Mouse (Mus musculus): Measurements from ENCODE around the gene Setd3.

The Setd3 gene

GRCm38 (mm10) chr12:108179246-108179320, at the start of gene Setd3:
TSS of gene Setd3 (minus strand) at chr12:108179314.
- DNase-seq (ENCODE audit: low spot score in 2 of 2), result no peak

- no peak for DNase-seq (ENCODE audit: low spot score in 2 of 2)
These were observed 48.4 kb upstream of the Setd3 start for GRCm38 (mm10) chr12:108227527-108227926.

DNA sequence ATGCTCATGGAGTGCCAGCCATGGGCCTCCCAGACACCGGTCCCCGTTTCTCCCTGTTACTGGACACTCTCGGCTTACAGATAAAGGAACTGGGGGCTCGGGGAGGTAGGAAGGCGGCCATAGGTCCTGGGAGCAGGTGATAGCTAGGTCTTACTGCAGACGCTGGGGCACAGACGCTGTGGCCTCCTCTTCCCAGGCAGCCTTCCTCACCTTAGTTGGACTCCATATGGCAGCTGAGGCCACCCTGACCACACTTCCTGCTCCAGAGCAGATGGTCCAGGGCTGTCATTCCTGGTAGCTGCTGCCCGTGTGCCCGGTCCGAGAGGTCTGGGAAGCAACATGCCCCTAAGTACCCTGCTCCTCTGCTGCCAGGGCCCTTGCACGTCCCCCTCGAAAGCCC, 47.8 kb upstream of the Setd3 start:
- no peak for DNase-seq (ENCODE audit: low spot score in 2 of 2)

GRCm38 (mm10) chr12:108226216-108226615, 47.1 kb upstream of the Setd3 start:
- DNase-seq (ENCODE audit: low spot score in 2 of 2), result no peak

GRCm38 (mm10) chr12:108225781-108226180, 46.7 kb upstream of the Setd3 start:
- no peak for DNase-seq (ENCODE audit: low spot score in 2 of 2)

GRCm38 (mm10) chr12:108223357-108223756, 44.2 kb upstream of the Setd3 start:
- no peak for DNase-seq (ENCODE audit: low spot score in 2 of 2)

- DNase-seq (ENCODE audit: low spot score in 2 of 2), result no peak
These were observed 42.6 kb upstream of the Setd3 start for GRCm38 (mm10) chr12:108221712-108222111.

DNA sequence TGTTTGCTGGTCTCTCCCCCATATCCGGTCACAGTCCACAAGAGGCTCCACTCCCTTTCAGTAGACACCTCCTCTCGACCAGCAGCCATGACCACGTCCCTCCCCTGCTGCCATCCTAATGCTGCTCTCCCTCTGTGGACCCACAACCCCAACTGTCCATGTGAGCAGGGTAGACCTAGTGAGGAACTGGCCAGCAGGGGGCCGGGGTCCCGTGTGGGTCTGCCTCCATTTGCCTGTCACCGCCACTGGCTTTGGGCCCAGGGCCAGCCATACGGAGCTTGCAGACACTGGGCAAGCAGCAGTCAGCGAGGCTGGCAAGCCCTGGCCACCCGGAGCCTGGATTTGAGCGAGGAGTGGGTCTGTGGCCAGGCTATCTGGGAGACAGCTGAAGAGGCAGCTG, 42.1 kb upstream of the Setd3 start:
- DNase-seq (ENCODE audit: low spot score in 2 of 2), result no peak

GRCm38 (mm10) chr12:108220621-108221020, 41.5 kb upstream of the Setd3 start:
- no peak for DNase-seq (ENCODE audit: low spot score in 2 of 2)

DNA sequence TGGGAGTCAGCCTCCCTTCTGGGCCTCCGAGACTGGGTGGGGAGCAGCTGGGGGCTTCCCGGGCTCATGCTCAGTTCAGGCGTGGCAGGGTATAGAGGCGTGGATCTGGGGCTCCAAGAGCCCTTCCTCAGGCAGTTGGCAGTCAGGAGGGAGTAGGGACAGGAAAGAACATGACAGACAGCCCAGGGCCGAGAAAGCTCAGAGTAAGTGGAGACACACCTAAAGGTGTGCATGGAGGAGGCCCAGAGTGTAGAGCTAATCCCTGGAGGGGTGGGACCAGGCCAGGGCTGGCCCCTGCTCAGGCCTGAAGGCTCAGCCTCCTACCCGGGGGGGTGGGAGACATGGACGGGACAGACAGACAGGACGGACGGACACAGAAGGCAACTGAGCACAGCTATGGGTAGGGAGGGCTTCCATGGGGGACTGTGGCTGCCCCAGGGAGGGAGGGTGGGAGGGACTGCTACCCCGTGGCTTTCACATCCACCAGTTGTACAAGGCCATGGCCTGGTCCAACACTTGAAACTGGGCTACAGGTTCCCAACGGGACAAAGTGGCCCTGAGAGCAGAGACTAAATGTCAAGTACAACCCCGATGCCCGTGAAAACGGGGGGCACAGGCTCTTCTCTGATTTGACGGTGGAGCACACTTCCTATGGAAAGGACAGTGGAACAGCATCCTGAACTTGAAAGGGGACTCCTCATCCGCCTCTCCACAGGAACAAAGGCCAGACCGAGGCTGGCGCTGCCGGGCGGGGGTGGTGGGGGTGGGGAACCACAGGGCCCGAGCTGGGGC, 40.9 kb upstream of the Setd3 start:
- no peak for DNase-seq (ENCODE audit: low spot score in 2 of 2)

- no peak for DNase-seq (ENCODE audit: low spot score in 2 of 2)
These were observed 40.0 kb upstream of the Setd3 start for GRCm38 (mm10) chr12:108219163-108219562.

- DNase-seq (ENCODE audit: low spot score in 2 of 2), result peak in 1 of 2 experiments; percentile 47
These were observed 38.5 kb upstream of the Setd3 start for GRCm38 (mm10) chr12:108217572-108217971.

DNA sequence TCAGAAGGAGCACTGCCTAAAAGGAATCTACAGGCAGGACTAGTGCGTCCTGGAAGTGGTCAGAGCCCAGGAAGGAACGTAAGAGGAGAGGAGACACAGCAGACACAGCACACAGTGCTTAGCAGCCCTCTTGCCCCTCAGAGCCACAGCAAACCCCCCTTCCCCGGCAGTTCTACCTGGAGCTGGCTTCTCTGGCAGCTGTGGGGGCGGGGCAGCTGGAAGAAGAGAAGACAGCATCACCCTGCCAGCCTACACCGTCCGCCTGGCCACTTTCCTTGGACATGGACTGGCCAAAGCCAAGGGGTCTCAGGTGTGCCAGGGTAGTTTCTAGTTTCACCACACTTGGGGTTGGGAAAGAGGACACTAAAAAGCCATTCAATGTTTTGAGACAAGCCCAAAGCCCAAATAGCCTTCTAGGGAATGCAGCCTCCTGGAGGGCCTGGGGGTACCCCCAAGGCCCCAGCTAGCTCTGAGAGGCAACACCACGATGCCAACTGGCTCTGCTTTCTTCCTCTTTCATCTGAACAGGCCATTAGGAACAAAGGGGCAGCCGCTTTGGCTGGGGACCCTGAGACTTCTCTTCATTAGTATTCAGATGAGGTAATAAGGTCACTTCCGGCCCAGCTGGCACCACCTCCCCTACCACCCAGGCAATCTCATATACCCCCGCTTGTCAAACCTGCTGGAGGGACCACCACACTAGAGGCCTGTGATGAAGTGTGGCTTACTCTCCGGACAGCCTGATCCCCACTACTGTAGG, 37.7 kb upstream of the Setd3 start:
- DNase-seq (ENCODE audit: low spot score in 2 of 2), result no peak

DNA sequence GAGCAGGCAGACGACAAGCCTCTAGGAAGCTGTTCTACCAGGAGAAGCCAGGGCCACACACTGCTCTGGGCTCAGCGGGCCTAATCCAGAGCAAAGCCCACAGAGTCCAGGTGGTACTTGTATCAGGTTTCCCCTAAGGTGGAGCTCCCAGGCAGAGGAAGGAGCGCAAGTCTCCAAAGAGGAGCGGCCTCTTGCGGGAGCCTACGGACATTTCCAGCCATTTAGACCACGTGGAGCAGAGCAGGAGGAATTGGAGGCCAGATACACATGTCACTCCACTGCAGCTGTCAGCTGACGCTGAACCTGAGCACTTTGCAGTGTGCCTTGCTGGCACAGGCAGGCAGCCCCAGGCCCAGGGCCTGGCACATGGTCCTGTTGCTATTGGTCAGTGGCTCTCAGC, 36.0 kb upstream of the Setd3 start:
- no peak for DNase-seq (ENCODE audit: low spot score in 2 of 2)

DNA sequence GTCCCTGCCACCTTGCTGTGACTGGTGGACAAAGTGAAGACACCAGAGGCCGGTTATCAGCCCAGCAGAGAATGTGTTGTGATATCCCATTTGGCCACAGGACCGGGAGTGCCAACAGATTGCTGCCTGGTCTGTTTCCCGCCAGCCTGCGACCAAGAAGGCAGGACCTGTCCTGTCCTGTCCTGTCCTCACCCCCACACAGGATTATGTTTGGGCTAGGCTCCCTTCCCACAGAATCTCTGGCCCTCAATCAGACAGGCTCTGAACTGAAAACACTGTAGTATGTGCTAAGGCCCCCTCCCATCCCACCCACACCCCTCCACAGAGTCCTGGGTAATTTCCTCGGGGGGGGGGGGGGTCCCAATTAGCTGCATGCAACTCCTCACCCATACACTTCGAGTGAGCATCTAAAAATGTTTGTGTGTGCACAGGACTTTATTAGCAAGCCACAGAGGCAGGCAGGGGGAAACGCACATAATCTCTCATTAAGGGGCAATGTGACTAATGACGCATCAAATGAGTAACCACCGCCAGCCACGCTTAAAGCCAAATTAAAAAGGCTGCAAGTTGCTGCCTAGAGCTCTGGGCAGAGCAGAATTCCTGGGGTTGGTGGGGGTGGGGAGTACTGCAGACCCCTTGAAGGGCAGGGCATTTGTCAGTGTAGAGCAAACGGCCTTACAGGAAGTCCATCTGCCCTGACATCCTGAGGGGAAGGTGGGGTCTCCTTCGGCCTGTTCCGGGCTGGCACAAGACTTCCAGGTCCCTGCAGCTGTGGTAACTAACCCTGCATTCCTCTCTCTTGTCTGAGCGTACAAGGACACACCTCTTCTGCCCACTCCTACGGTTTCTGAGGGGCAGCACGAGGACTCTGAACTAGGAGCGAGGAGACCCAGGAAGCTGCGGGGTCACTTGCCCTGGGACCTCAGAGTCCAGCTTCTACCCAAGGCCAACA, 34.3 kb upstream of the Setd3 start:
- no peak for DNase-seq (ENCODE audit: low spot score in 2 of 2)

- no peak for DNase-seq (ENCODE audit: low spot score in 2 of 2)
These were observed 33.4 kb upstream of the Setd3 start for GRCm38 (mm10) chr12:108212476-108212875.

DNA sequence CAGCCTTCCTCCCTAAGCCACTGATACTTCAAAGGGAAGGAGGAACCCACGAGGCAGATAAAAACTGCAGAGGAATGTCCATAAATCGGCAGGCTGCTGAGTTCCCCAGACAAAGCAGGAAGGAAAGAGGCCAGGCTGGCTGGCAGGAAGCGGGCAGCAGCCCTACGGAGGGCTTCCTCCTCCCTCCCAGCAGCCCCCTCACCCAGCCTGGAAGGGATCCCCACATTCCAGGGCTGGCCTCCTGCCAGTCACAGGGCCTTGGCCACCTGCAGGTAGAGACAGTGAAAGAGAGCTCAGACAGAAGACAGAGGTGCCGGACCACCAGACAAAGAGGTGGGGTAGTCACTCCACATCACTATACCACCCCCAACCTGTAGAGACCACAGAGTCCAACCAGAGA, 33.0 kb upstream of the Setd3 start:
- DNase-seq (ENCODE audit: low spot score in 2 of 2), result no peak

- DNase-seq (ENCODE audit: low spot score in 2 of 2), result no peak
These were observed 31.5 kb upstream of the Setd3 start for GRCm38 (mm10) chr12:108210623-108211022.

DNA sequence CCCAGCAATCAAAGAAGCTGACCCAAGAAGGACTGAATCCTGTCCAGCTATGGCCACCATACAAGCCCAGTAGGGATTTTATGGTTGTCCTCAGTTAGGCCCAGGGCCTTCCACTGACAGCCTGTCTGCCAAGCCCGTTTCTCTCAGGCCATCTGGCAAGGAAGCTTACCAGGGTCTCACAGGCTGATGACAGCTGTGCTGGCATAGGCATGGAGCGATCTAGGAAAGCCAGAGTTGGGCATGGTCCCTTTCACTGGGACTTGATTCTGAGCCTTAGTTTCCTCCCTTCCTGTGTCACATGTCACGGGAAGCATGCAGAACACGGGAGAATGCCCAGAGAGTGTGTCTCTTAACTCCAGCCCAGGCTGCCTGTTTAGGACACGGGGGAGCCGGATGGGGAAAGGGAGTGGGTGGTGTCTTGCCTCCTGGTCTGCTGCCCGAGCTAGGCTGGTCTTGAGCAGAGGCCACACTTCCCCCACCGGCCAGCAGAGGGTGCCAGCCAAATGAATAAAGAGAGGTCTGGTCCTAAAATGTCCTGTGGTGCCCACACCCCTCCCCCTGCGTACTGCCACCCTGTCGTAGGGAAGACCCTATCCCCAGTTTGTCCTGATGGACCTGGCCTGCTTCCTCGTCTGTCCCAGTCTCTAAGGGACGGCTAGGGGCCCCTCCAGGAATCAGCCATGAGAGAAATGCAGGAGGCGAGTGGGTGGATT, 29.8 kb upstream of the Setd3 start:
- peak; percentile 60 to 70 for DNase-seq (ENCODE audit: low spot score in 2 of 2)

DNA sequence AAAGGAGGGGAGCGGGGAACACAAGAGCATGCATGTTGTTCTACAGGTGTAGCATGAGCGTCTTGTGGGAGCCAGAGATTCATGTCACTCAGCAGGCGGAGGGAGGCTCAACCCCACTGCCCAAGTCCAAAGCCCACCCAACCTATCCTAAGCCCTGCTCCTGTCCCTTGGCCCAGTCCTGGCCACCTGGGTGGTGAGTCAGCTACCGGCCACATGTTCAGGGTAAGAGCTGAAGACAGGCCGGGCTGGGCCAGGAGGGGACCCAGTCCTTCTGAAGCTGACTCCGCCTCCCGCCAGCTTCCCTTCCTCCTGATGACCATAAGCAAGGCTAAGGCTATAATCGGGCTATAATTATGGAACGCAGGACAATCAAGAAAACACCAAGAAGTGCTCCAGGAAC, 29.1 kb upstream of the Setd3 start:
- no peak for DNase-seq (ENCODE audit: low spot score in 2 of 2)

- peak in 1 of 2 experiments; percentile 70 for DNase-seq (ENCODE audit: low spot score in 2 of 2)
These were observed 27.5 kb upstream of the Setd3 start for GRCm38 (mm10) chr12:108206641-108207040.

- no peak for DNase-seq (ENCODE audit: low spot score in 2 of 2)
These were observed 25.9 kb upstream of the Setd3 start for GRCm38 (mm10) chr12:108204978-108205377.
